Mouse (Mus musculus) limb, embryonic 15.5 days (tissue): Measurements from ENCODE around the gene Ric1. TPM values are rescaled to one million over a fixed set of nuclear protein-coding genes. Genes with fewer than 3 reads are reported as not detected.
"Not testable (repeated sequence)": the region's sequence is repeated elsewhere in the genome, so short reads cannot be mapped to it uniquely, and the experiment has no call there.

ENCODE experiments used
- ATAC-seq: fragments of 200-750 bp; cut with Nextera tagmentation; 2 replicates; pipeline ENCODE4 v1.8.0; 2017; ENCODE audit warnings: low read depth, moderate TSS enrichment; ENCODE audit not compliant: insufficient number of reproducible peaks, low FRiP score, low TSS enrichment
- H3K27ac ChIP-seq: fragments of 300-500 bp; sonication (generic); 2 replicates; pipeline ENCODE4 v1.5.1; 2015; ENCODE audit warnings: moderate library complexity, mild to moderate bottlenecking, inconsistent platforms
- H3K27me3 ChIP-seq: fragments of 300-500 bp; sonication (generic); 2 replicates; pipeline ENCODE4 v1.6.1; 2015; ENCODE audit warnings: inconsistent platforms
- H3K36me3 ChIP-seq: fragments of 300-500 bp; sonication (generic); 2 replicates; pipeline ENCODE4 v1.6.1; 2015; ENCODE audit warnings: inconsistent platforms
- H3K4me1 ChIP-seq: fragments of 300-500 bp; sonication (generic); 2 replicates; pipeline ENCODE4 v1.6.1; 2015; ENCODE audit warnings: inconsistent platforms
- H3K4me2 ChIP-seq: fragments of 300-500 bp; sonication (generic); 2 replicates; pipeline ENCODE4 v1.6.1; 2015; ENCODE audit warnings: mild to moderate bottlenecking, inconsistent platforms
- H3K4me3 ChIP-seq: fragments of 300-500 bp; sonication (generic); 2 replicates; pipeline ENCODE4 v1.5.1; 2015; ENCODE audit warnings: mild to moderate bottlenecking, inconsistent platforms
- H3K9ac ChIP-seq: fragments of 300-500 bp; sonication (generic); 2 replicates; pipeline ENCODE4 v1.6.1; 2015; ENCODE audit warnings: inconsistent platforms
- H3K9me3 ChIP-seq: fragments of 300-500 bp; sonication (generic); 2 replicates; pipeline ENCODE4 v1.6.1; 2016; ENCODE audit warnings: inconsistent platforms
- WGBS: fragments of 180-500 bp; shearing (Covaris S2); methylation state at CpG from one replicate; pipeline ENCODE4 v1.1.7; 2015; 5-methylcytosine and 5-hydroxymethylcytosine counted together
- polyA plus RNA-seq: library from polyadenylated mRNA; unstranded; fragments of >200 nt; fragmentation: Nextera tagmentation; extraction: Ambion mirVana; gene quantifications from 2 replicates; pipeline ENCODE4 v1.2.1, GENCODE M21; 2015

The Ric1 gene
- polyA plus RNA-seq, 1 experiment from 2014 or later, result 19.8 TPM

- no peak overlapping the region for H3K4me2 ChIP-seq
- peaks cover 8% of the 10 kb centered on the region; the same call in 1 of the 2 replicates for H3K36me3 ChIP-seq
- H3K27me3 ChIP-seq, result no peaks in the 10 kb centered on the region
- H3K9me3 ChIP-seq, result no peaks in the 10 kb centered on the region
- no peak for ATAC-seq
- peaks cover 10% of the 10 kb centered on the region; the same call in 1 of the 2 replicates for H3K4me1 ChIP-seq
- no peak overlapping the region for H3K9ac ChIP-seq
- H3K4me3 ChIP-seq, result no peak overlapping the region
- no peak overlapping the region for H3K27ac ChIP-seq
- WGBS, result 60% methylated on average over 7 of the region's 7 CpGs
Observed at GRCm38 (mm10) chr19:29518409-29518808, 3.7 kb upstream of the Ric1 start.

GRCm38 (mm10) chr19:29518922-29519321, 3.2 kb upstream of the Ric1 start:
- no peak overlapping the region for H3K4me3 ChIP-seq
- no peaks in the 10 kb centered on the region for H3K27me3 ChIP-seq
- no peak overlapping the region for H3K27ac ChIP-seq
- peaks cover 13% of the 10 kb centered on the region; the same call in 1 of the 2 replicates for H3K4me1 ChIP-seq
- H3K36me3 ChIP-seq, result peaks cover 8% of the 10 kb centered on the region; the same call in 1 of the 2 replicates
- no peak overlapping the region for H3K4me2 ChIP-seq
- H3K9ac ChIP-seq, result no peak overlapping the region
- no peak for ATAC-seq
- WGBS, result 65% methylated on average over 4 of the region's 4 CpGs
- no peaks in the 10 kb centered on the region for H3K9me3 ChIP-seq

- H3K4me1 ChIP-seq, result peaks cover 19% of the 10 kb centered on the region; the same call in 1 of the 2 replicates
- ATAC-seq, result no peak
- H3K9me3 ChIP-seq, result no peaks in the 10 kb centered on the region
- H3K27me3 ChIP-seq, result no peaks in the 10 kb centered on the region
- H3K27ac ChIP-seq, result peak overlapping the region; percentile 95
- peak overlapping the region; percentile 89 for H3K4me3 ChIP-seq
- peak overlapping the region; percentile 63 for H3K4me2 ChIP-seq
- WGBS, result 30% methylated on average over 10 of the region's 10 CpGs
- peak overlapping the region; percentile 90; the same call in 1 of the 2 replicates for H3K9ac ChIP-seq
- peaks cover 5% of the 10 kb centered on the region; the same call in 1 of the 2 replicates for H3K36me3 ChIP-seq
Observed at GRCm38 (mm10) chr19:29520996-29521560, 1.0 kb upstream of the Ric1 start.

- Histone ChIP-seq H3K4me1 (peaks cover 19% of the 10 kb centered on the region; the same call in 1 of the 2 replicates), H3K27ac (peak overlapping the region; percentile 95), H3K9ac (peak overlapping the region; percentile 90), H3K36me3 (no peaks in the 10 kb centered on the region), H3K27me3 (no peaks in the 10 kb centered on the region), H3K4me2 (peak overlapping the region; percentile 63), H3K9me3 (no peaks in the 10 kb centered on the region), H3K4me3 (peak overlapping the region; percentile 89)
- ATAC-seq, result peak; percentile 56
- under 1% methylated on average over 91 of the region's 92 CpGs for WGBS
Observed at GRCm38 (mm10) chr19:29522445-29523229, 555 bp downstream of the Ric1 start.

GRCm38 (mm10) chr19:29523230-29523582, 1.1 kb downstream of the Ric1 start:
- Histone ChIP-seq H3K27me3 (no peaks in the 10 kb centered on the region), H3K9me3 (no peaks in the 10 kb centered on the region), H3K4me2 (peak overlapping the region; percentile 63), H3K9ac (peak overlapping the region; percentile 90), H3K4me3 (peak overlapping the region; percentile 89), H3K36me3 (no peaks in the 10 kb centered on the region), H3K4me1 (peaks cover 19% of the 10 kb centered on the region; the same call in 1 of the 2 replicates), H3K27ac (peak overlapping the region; percentile 95)
- WGBS, result 0% methylated on average over 9 of the region's 9 CpGs
- ATAC-seq, result no peak

- Histone ChIP-seq H3K4me1 (peaks cover 19% of the 10 kb centered on the region; the same call in 1 of the 2 replicates), H3K4me3 (peak overlapping the region; percentile 89), H3K4me2 (peak overlapping the region; percentile 63), H3K27ac (peak overlapping the region; percentile 95; the same call in 1 of the 2 replicates), H3K9ac (peak overlapping the region; percentile 90; the same call in 1 of the 2 replicates), H3K36me3 (no peaks in the 10 kb centered on the region), H3K9me3 (no peaks in the 10 kb centered on the region), H3K27me3 (no peaks in the 10 kb centered on the region)
- 13% methylated on average over 5 of the region's 5 CpGs for WGBS
- ATAC-seq, result no peak
Observed at GRCm38 (mm10) chr19:29523701-29524100, 1.6 kb downstream of the Ric1 start.

- Histone ChIP-seq H3K27ac (no peak overlapping the region), H3K27me3 (no peaks in the 10 kb centered on the region), H3K9me3 (no peaks in the 10 kb centered on the region; the same call in 1 of the 2 replicates), H3K9ac (no peak overlapping the region), H3K4me3 (no peak overlapping the region), H3K4me1 (peaks cover 19% of the 10 kb centered on the region; the same call in 1 of the 2 replicates), H3K4me2 (0 out of 2 replicates have a peak overlapping the region, but pooled peaks have one; percentile 63), H3K36me3 (no peaks in the 10 kb centered on the region)
- ATAC-seq, result no peak
- 43% methylated on average over 4 of the region's 4 CpGs for WGBS
Observed at GRCm38 (mm10) chr19:29524614-29525013, 2.5 kb downstream of the Ric1 start.

- H3K4me3 ChIP-seq, H3K27ac ChIP-seq, H3K9ac ChIP-seq, ATAC-seq, H3K9me3 ChIP-seq, H3K4me2 ChIP-seq, H3K27me3 ChIP-seq, H3K36me3 ChIP-seq: not testable (repeated sequence)
- 80% methylated on average over 4 of the region's 4 CpGs for WGBS
- peaks cover 17% of the 10 kb centered on the region; the same call in 1 of the 2 replicates for H3K4me1 ChIP-seq
Observed at GRCm38 (mm10) chr19:29525588-29525987, 3.5 kb downstream of the Ric1 start.

GRCm38 (mm10) chr19:29526837-29527236, 4.8 kb downstream of the Ric1 start:
- Histone ChIP-seq H3K9ac (no peak overlapping the region), H3K36me3 (no peaks in the 10 kb centered on the region), H3K27ac (no peak overlapping the region), H3K4me2 (no peak overlapping the region), H3K9me3 (no peaks in the 10 kb centered on the region; the same call in 1 of the 2 replicates), H3K4me3 (no peak overlapping the region), H3K27me3 (no peaks in the 10 kb centered on the region), H3K4me1 (peaks cover 11% of the 10 kb centered on the region; the same call in 1 of the 2 replicates)
- no peak for ATAC-seq

- Histone ChIP-seq H3K27me3 (no peaks in the 10 kb centered on the region), H3K4me2 (no peak overlapping the region), H3K4me1 (peaks cover 11% of the 10 kb centered on the region; the same call in 1 of the 2 replicates), H3K4me3 (no peak overlapping the region), H3K9ac (no peak overlapping the region), H3K36me3 (no peaks in the 10 kb centered on the region), H3K9me3 (no peaks in the 10 kb centered on the region; the same call in 1 of the 2 replicates), H3K27ac (no peak overlapping the region)
- WGBS, result 89% methylated on average over 4 of the region's 4 CpGs
- ATAC-seq, result no peak
Observed at GRCm38 (mm10) chr19:29527299-29527698, 5.2 kb downstream of the Ric1 start.

GRCm38 (mm10) chr19:29528568-29528967, 6.5 kb downstream of the Ric1 start:
- no peaks in the 10 kb centered on the region; the same call in 1 of the 2 replicates for H3K9me3 ChIP-seq
- ATAC-seq, result no peak
- no peak overlapping the region for H3K9ac ChIP-seq
- no peak overlapping the region for H3K4me2 ChIP-seq
- no peaks in the 10 kb centered on the region for H3K27me3 ChIP-seq
- peaks cover 8% of the 10 kb centered on the region; the same call in 1 of the 2 replicates for H3K4me1 ChIP-seq
- 88% methylated on average over 2 of the region's 2 CpGs for WGBS
- H3K27ac ChIP-seq, result no peak overlapping the region
- no peak overlapping the region for H3K4me3 ChIP-seq
- H3K36me3 ChIP-seq, result 0 out of 2 replicates have a peak, but pooled peaks cover 3% of the 10 kb centered on the region

GRCm38 (mm10) chr19:29534030-29534429, 11.9 kb downstream of the Ric1 start:
- no peak overlapping the region for H3K4me2 ChIP-seq
- H3K4me1 ChIP-seq, result no peaks in the 10 kb centered on the region
- 83% methylated on average over 5 of the region's 5 CpGs for WGBS
- no peak overlapping the region for H3K4me3 ChIP-seq
- ATAC-seq, result no peak
- H3K27me3 ChIP-seq, result no peaks in the 10 kb centered on the region
- H3K36me3 ChIP-seq, result peaks cover 25% of the 10 kb centered on the region
- H3K9me3 ChIP-seq, result no peaks in the 10 kb centered on the region; the same call in 1 of the 2 replicates
- no peak overlapping the region for H3K9ac ChIP-seq
- H3K27ac ChIP-seq, result no peak overlapping the region
